Mouse (Mus musculus): ENCODE data around the gene Dapk3.
A peak's percentile ranks its signal among the peaks of the same experiment; 100 is the strongest.

Gene Dapk3

GRCm38 (mm10) chr10:81182336-81183333, at the start of gene Dapk3:
Gene Dapk3 (plus strand): TSS chr10:81183005.
- peak; percentile 91 for DNase-seq (ENCODE audit: low spot score)

GRCm38 (mm10) chr10:81134181-81134587, 48.6 kb upstream of the Dapk3 start:
- DNase-seq (ENCODE audit: low spot score) = peak; percentile 56

GRCm38 (mm10) chr10:81134966-81135681, 47.7 kb upstream of the Dapk3 start, which contains the start of gene Zbtb7a:
Gene Zbtb7a (plus strand): TSS chr10:81135220.
- no peak for DNase-seq (ENCODE audit: low spot score)

- peak; percentile 77 for DNase-seq (ENCODE audit: low spot score)
These were observed 46.7 kb upstream of the Dapk3 start for GRCm38 (mm10) chr10:81135831-81136705.

GRCm38 (mm10) chr10:81136706-81137231, 46.0 kb upstream of the Dapk3 start:
- DNase-seq (ENCODE audit: low spot score) = peak; percentile 84

- peak; percentile 99 for DNase-seq (ENCODE audit: low spot score)
These were observed 45.3 kb upstream of the Dapk3 start for GRCm38 (mm10) chr10:81137252-81138130.

GRCm38 (mm10) chr10:81138131-81138782, 44.5 kb upstream of the Dapk3 start:
- no peak for DNase-seq (ENCODE audit: low spot score)

- DNase-seq (ENCODE audit: low spot score) = no peak
These were observed 43.8 kb upstream of the Dapk3 start for GRCm38 (mm10) chr10:81138821-81139528.

GRCm38 (mm10) chr10:81139529-81139846, 43.3 kb upstream of the Dapk3 start:
- no peak for DNase-seq (ENCODE audit: low spot score)

GRCm38 (mm10) chr10:81140005-81140404, 42.8 kb upstream of the Dapk3 start:
- no peak for DNase-seq (ENCODE audit: low spot score)

- no peak for DNase-seq (ENCODE audit: low spot score)
These were observed 41.9 kb upstream of the Dapk3 start for GRCm38 (mm10) chr10:81140717-81141454.

GRCm38 (mm10) chr10:81141455-81142210, 41.2 kb upstream of the Dapk3 start:
- no peak for DNase-seq (ENCODE audit: low spot score)

GRCm38 (mm10) chr10:81142551-81142981, 40.2 kb upstream of the Dapk3 start:
- no peak for DNase-seq (ENCODE audit: low spot score)

- DNase-seq (ENCODE audit: low spot score) = no peak
These were observed 39.6 kb upstream of the Dapk3 start for GRCm38 (mm10) chr10:81143157-81143633.

GRCm38 (mm10) chr10:81143845-81144437, 38.9 kb upstream of the Dapk3 start:
- DNase-seq (ENCODE audit: low spot score) = no peak

GRCm38 (mm10) chr10:81144667-81145066, 38.1 kb upstream of the Dapk3 start:
- no peak for DNase-seq (ENCODE audit: low spot score)

- DNase-seq (ENCODE audit: low spot score) = no peak
These were observed 37.5 kb upstream of the Dapk3 start for GRCm38 (mm10) chr10:81145307-81145706.
